Comparison of ENCODE assay signal across 8 mouse cellular contexts in genomic region chr15:83122566-83123145, GRCm38 (mm10). TPM values are rescaled to one million over a fixed set of nuclear protein-coding genes. Genes with fewer than 3 reads are reported as not detected.
DNase-seq lines count a peak whose midpoint lies in the region; ATAC-seq and TF ChIP-seq lines count a peak whose summit lies in the region.

Gene Rrp7a, minus strand, starts transcription at chr15:83122801.

- WGBS in bone marrow, adult 2 months: 2% methylated on average over 32 of the region's 32 CpGs
- WGBS in embryonic facial prominence, embryonic 15.5 days: 8% methylated on average over 32 of the region's 32 CpGs
- 10% methylated on average over 32 of the region's 32 CpGs for WGBS in kidney, embryonic 14.5 days
- WGBS in limb, embryonic 15.5 days: 8% methylated on average over 32 of the region's 32 CpGs

- peak within 1 kb of the TSS; percentile 64 for H3K4me2 ChIP-seq in embryonic facial prominence, embryonic 15.5 days (replicated peaks)
- peak within 1 kb of the TSS; percentile 76 for H3K4me2 ChIP-seq in kidney, embryonic 14.5 days (replicated peaks; ENCODE audit: low read depth, low read length)
- H3K4me2 ChIP-seq in limb, embryonic 15.5 days: peak within 1 kb of the TSS; percentile 72

- TF ChIP-seq CTCF in bone marrow, adult 2 months (IDR thresholded peaks at IDR 0.05; ENCODE audit: control insufficient read depth, insufficient read depth, low read length): no peak

- peak within 1 kb of the TSS; percentile 82 for H3K4me3 ChIP-seq in bone marrow, adult 2 months (replicated peaks; ENCODE audit: control insufficient read depth, low read depth, low read length)
- H3K4me3 ChIP-seq in embryonic facial prominence, embryonic 15.5 days (replicated peaks): peak within 1 kb of the TSS; percentile 93
- H3K4me3 ChIP-seq in kidney, embryonic 14.5 days (ENCODE audit: low read length): peak within 1 kb of the TSS; percentile 93
- peak within 1 kb of the TSS; percentile 85 for H3K4me3 ChIP-seq in limb, embryonic 15.5 days

- H3K9ac ChIP-seq in embryonic facial prominence, embryonic 15.5 days: peak within 1 kb of the TSS; percentile 65
- H3K9ac ChIP-seq in kidney, embryonic 14.5 days (ENCODE audit: low read depth, low read length): peak within 1 kb of the TSS; percentile 72
- H3K9ac ChIP-seq in limb, embryonic 15.5 days: peak within 1 kb of the TSS; percentile 29

- H3K27ac ChIP-seq in bone marrow, adult 2 months (ENCODE audit: control insufficient read depth, insufficient read depth, low read depth, low read length, poor library complexity): peak within 1 kb of the TSS; percentile 63
- H3K27ac ChIP-seq in embryonic facial prominence, embryonic 15.5 days (replicated peaks): peak within 1 kb of the TSS; percentile 91
- peak within 1 kb of the TSS; percentile 59; the same call in 1 of the 2 replicates for H3K27ac ChIP-seq in kidney, embryonic 14.5 days (ENCODE audit: low read depth, low read length)
- H3K27ac ChIP-seq in limb, embryonic 15.5 days: peak within 1 kb of the TSS; percentile 85

- peaks cover 40% of the 10 kb centered on the region for H3K36me3 ChIP-seq in embryonic facial prominence, embryonic 15.5 days
- peaks cover 47% of the 10 kb centered on the region for H3K36me3 ChIP-seq in kidney, embryonic 14.5 days (ENCODE audit: control insufficient read depth, insufficient read depth, low read length)
- H3K36me3 ChIP-seq in limb, embryonic 15.5 days: peaks cover 53% of the 10 kb centered on the region

- H3K9me3 ChIP-seq in embryonic facial prominence, embryonic 15.5 days (replicated peaks): no peaks in the 10 kb centered on the region
- no peaks in the 10 kb centered on the region for H3K9me3 ChIP-seq in kidney, embryonic 14.5 days (ENCODE audit: control insufficient read depth, low read length)
- H3K9me3 ChIP-seq in limb, embryonic 15.5 days: no peaks in the 10 kb centered on the region

- peak; percentile 86 for ATAC-seq in embryonic facial prominence, embryonic 15.5 days (ENCODE audit: insufficient number of reproducible peaks, low FRiP score, low TSS enrichment, low read depth)
- ATAC-seq in kidney, embryonic 14.5 days (ENCODE audit: low FRiP score, low TSS enrichment): peak; percentile 89
- ATAC-seq in limb, embryonic 15.5 days (ENCODE audit: insufficient number of reproducible peaks, low FRiP score, low TSS enrichment, low read depth): peak; percentile 84

- TF ChIP-seq POLR2A in bone marrow, adult 2 months (IDR thresholded peaks at IDR 0.05; ENCODE audit: borderline replicate concordance, control insufficient read depth, low read depth, low read length): peak; percentile 52; the same call in 1 of the 2 replicates

- peak; percentile 81 for DNase-seq in 416B (ENCODE audit: low read depth)
- peak; percentile 90 to 94 for DNase-seq in heart, adult 9 months (ENCODE audit: low spot score in 2 of 2)
- peak; percentile 55 to 76 for DNase-seq in monocyte, adult 2 months (ENCODE audit: low read depth in 1 of 2, low spot score in 2 of 2)
- DNase-seq in spleen, postnatal 36 days (ENCODE audit: low spot score in 2 of 2): peak; percentile 83

- no peaks in the 10 kb centered on the region for H3K27me3 ChIP-seq in embryonic facial prominence, embryonic 15.5 days
- H3K27me3 ChIP-seq in kidney, embryonic 14.5 days (ENCODE audit: control insufficient read depth, insufficient read depth, low read length): no peaks in the 10 kb centered on the region
- H3K27me3 ChIP-seq in limb, embryonic 15.5 days: no peaks in the 10 kb centered on the region

- no peaks in the 10 kb centered on the region; the same call in 1 of the 2 replicates for H3K4me1 ChIP-seq in bone marrow, adult 2 months (ENCODE audit: control insufficient read depth, insufficient read depth, low read length)
- H3K4me1 ChIP-seq in embryonic facial prominence, embryonic 15.5 days: peaks cover 13% of the 10 kb centered on the region
- peaks cover 6% of the 10 kb centered on the region; the same call in 1 of the 2 replicates for H3K4me1 ChIP-seq in kidney, embryonic 14.5 days (ENCODE audit: control insufficient read depth, insufficient read depth, low read length)
- H3K4me1 ChIP-seq in limb, embryonic 15.5 days: peaks cover 14% of the 10 kb centered on the region

RNA-seq across cellular contexts. Expression of gene Rrp7a, which starts in this region (rescaled TPM):
- 24.6 and 31.6 TPM in 2 replicates for polyA plus RNA-seq in bone marrow, adult 2 months (2011; ENCODE audit: insufficient read depth, insufficient read length, low replicate concordance, missing spikeins)
- polyA plus RNA-seq in embryonic facial prominence, embryonic 15.5 days (2015; fragmentation: Nextera tagmentation; extraction: Ambion mirVana): 69.5 and 76.2 TPM in 2 replicates
- 50.2 and 50.4 TPM in 2 replicates for polyA plus RNA-seq in kidney, embryonic 14.5 days (2014; fragmentation: Nextera tagmentation; extraction: Ambion mirVana)
- polyA plus RNA-seq in limb, embryonic 15.5 days (2015; fragmentation: Nextera tagmentation; extraction: Ambion mirVana): 66.9 and 67.3 TPM in 2 replicates

Comparison
In these comparisons a context has a peak if more than half of its experiments do, and no peak if none do; other contexts are left out.
1. Peak in every context shown above with its lines: DNase-seq, ATAC-seq, H3K4me3 ChIP-seq and H3K27ac ChIP-seq.